In the genomic region with DNA sequence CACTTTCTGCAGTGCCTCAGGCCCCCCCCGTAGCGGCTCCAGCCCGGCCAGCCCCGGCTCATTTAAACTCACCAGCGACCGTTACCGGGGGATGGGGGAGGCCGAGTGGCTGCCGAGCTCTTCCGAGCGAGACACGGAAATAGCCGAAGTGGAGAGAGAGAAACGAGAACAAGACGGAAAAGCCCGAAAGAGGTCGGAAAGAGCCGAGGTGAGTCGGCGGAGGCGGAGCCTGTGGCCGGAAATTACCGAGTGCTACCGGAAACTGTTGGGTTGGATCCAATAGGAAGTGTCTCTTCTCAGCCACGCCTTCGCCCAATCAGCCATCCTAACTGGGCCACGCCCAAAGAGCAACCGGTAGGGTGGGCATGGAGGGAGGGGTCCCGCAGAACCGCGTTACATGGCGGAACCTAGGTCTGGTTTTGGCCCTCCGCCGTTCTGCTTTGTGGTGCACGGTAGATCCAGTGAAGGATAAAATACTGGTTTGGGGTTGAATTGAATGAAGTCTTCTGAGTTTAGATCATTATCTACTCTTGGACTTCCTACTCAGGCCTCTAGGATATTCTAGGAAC, we compare ENCODE assay signal across 8 mouse cellular contexts. TPM values are rescaled to one million over a fixed set of nuclear protein-coding genes. Genes with fewer than 3 reads are reported as not detected.
DNase-seq lines count a peak whose midpoint lies in the region; ATAC-seq and TF ChIP-seq lines count a peak whose summit lies in the region.

A gene (minus strand): TSS at position 215 of the 569 bp plus-strand sequence.
A gene (plus strand): TSS at position 258 of the 569 bp plus-strand sequence.

- under 1% methylated on average over 35 of the region's 35 CpGs for WGBS in forebrain, embryonic 10.5 days
- WGBS in heart, embryonic 15.5 days, result under 1% methylated on average over 35 of the region's 35 CpGs
- under 1% methylated on average over 35 of the region's 35 CpGs for WGBS in liver, embryonic 14.5 days (ENCODE audit: insufficient replicate concordance)
- under 1% methylated on average over 35 of the region's 35 CpGs for WGBS in neural tube, embryonic 11.5 days
- under 1% methylated on average over 35 of the region's 35 CpGs for WGBS in stomach, postnatal 0 days

- DNase-seq in CD8-positive naive resting alpha-beta T cell, adult 2 months (ENCODE audit: low read depth in 2 of 2, low spot score in 2 of 2), result peak; percentile 98 to 100
- DNase-seq in c-Kit-positive CD71-negative TER-119-negative erythroid progenitor cells, embryonic 14.5 days (ENCODE audit: low read depth), result peak; percentile 98
- peak; percentile 100 for DNase-seq in forebrain, embryonic 10.5 days (ENCODE audit: extremely low spot score, low spot score)
- DNase-seq in kidney, postnatal 25 days, result peak; percentile 95 to 99
- DNase-seq in liver, embryonic 14.5 days (ENCODE audit: low read depth in 3 of 3, low spot score in 3 of 3), result peak; percentile 95 to 97 (median 95)
- peak; percentile 100 for DNase-seq in neural tube, embryonic 11.5 days (ENCODE audit: low spot score)
- DNase-seq in stomach, postnatal 0 days (ENCODE audit: low spot score), result peak; percentile 98

- 0 out of 2 replicates have a peak, but pooled peaks have one; percentile 6 for TF ChIP-seq CTCF in liver, embryonic 14.5 days (IDR thresholded peaks at IDR 0.05; ENCODE audit: low read depth)
- TF ChIP-seq CTCF in stomach, postnatal 0 days (IDR thresholded peaks at IDR 0.05; ENCODE audit: low read depth), result peak; percentile 9; the same call in 1 of the 2 replicates

- no peak for TF ChIP-seq EP300 in liver, embryonic 14.5 days (IDR thresholded peaks at IDR 0.05; ENCODE audit: low read depth)
- no peak for TF ChIP-seq EP300 in stomach, postnatal 0 days (optimal IDR thresholded peaks at IDR 0.05)

- H3K27me3 ChIP-seq in forebrain, embryonic 10.5 days (ENCODE audit: poor library complexity, severe bottlenecking), result 0 out of 2 replicates have a peak, but pooled peaks cover 5% of the 10 kb centered on the region
- H3K27me3 ChIP-seq in heart, embryonic 15.5 days, result no peaks in the 10 kb centered on the region
- H3K27me3 ChIP-seq in liver, embryonic 14.5 days (ENCODE audit: control insufficient read depth, insufficient read depth, low read length), result no peaks in the 10 kb centered on the region
- H3K27me3 ChIP-seq in neural tube, embryonic 11.5 days (ENCODE audit: control insufficient read depth, insufficient read depth, low read length), result no peaks in the 10 kb centered on the region
- H3K27me3 ChIP-seq in stomach, postnatal 0 days (ENCODE audit: control insufficient read depth, insufficient read depth, low read length), result no peaks in the 10 kb centered on the region

- peak within 1 kb of the TSS; percentile 79 for H3K4me2 ChIP-seq in heart, embryonic 15.5 days
- H3K4me2 ChIP-seq in liver, embryonic 14.5 days (ENCODE audit: low read depth), result peak within 1 kb of the TSS; percentile 85
- H3K4me2 ChIP-seq in neural tube, embryonic 11.5 days (ENCODE audit: low read depth), result peak within 1 kb of the TSS; percentile 47
- peak within 1 kb of the TSS; percentile 69 for H3K4me2 ChIP-seq in stomach, postnatal 0 days (replicated peaks; ENCODE audit: low read depth)

- no peaks in the 10 kb centered on the region for H3K9me3 ChIP-seq in forebrain, embryonic 10.5 days
- no peaks in the 10 kb centered on the region for H3K9me3 ChIP-seq in heart, embryonic 15.5 days (replicated peaks)
- no peaks in the 10 kb centered on the region for H3K9me3 ChIP-seq in liver, embryonic 14.5 days (ENCODE audit: control insufficient read depth, low read length)
- no peaks in the 10 kb centered on the region for H3K9me3 ChIP-seq in neural tube, embryonic 11.5 days (ENCODE audit: control insufficient read depth, low read length)
- H3K9me3 ChIP-seq in stomach, postnatal 0 days (ENCODE audit: control insufficient read depth, low read length), result no peaks in the 10 kb centered on the region

- ATAC-seq in heart, embryonic 15.5 days (replicated peaks; ENCODE audit: insufficient number of reproducible peaks, insufficient read depth, low FRiP score, low read depth), result peak; percentile 93
- peak; percentile 92 for ATAC-seq in liver, embryonic 14.5 days (ENCODE audit: insufficient read depth)
- ATAC-seq in neural tube, embryonic 11.5 days (ENCODE audit: insufficient read depth, low FRiP score, low TSS enrichment), result peak; percentile 97
- peak; percentile 95 for ATAC-seq in stomach, postnatal 0 days (ENCODE audit: low FRiP score, low TSS enrichment)

- H3K4me3 ChIP-seq in forebrain, embryonic 10.5 days, result peak within 1 kb of the TSS; percentile 76
- H3K4me3 ChIP-seq in heart, embryonic 15.5 days, result peak within 1 kb of the TSS; percentile 76
- peak within 1 kb of the TSS; percentile 84 to 97 for H3K4me3 ChIP-seq in liver, embryonic 14.5 days (ENCODE audit: insufficient read depth in 1 of 2, low read depth in 2 of 2, low read length in 2 of 2)
- peak within 1 kb of the TSS; percentile 67 for H3K4me3 ChIP-seq in neural tube, embryonic 11.5 days (ENCODE audit: low read depth, low read length)
- peak within 1 kb of the TSS; percentile 89 for H3K4me3 ChIP-seq in stomach, postnatal 0 days (ENCODE audit: low read depth, low read length)

- H3K27ac ChIP-seq in forebrain, embryonic 10.5 days, result peak within 1 kb of the TSS; percentile 99
- peak within 1 kb of the TSS; percentile 92 for H3K27ac ChIP-seq in heart, embryonic 15.5 days
- peak within 1 kb of the TSS; percentile 81 for H3K27ac ChIP-seq in liver, embryonic 14.5 days
- H3K27ac ChIP-seq in neural tube, embryonic 11.5 days (ENCODE audit: low read depth, low read length), result peak within 1 kb of the TSS; percentile 37
- H3K27ac ChIP-seq in stomach, postnatal 0 days (replicated peaks), result peak within 1 kb of the TSS; percentile 95

- H3K9ac ChIP-seq in heart, embryonic 15.5 days, result peak within 1 kb of the TSS; percentile 96
- H3K9ac ChIP-seq in liver, embryonic 14.5 days (replicated peaks), result peak within 1 kb of the TSS; percentile 100
- peak within 1 kb of the TSS; percentile 98 for H3K9ac ChIP-seq in neural tube, embryonic 11.5 days (ENCODE audit: low read length)
- H3K9ac ChIP-seq in stomach, postnatal 0 days (ENCODE audit: low read length), result peak within 1 kb of the TSS; percentile 98

- H3K36me3 ChIP-seq in forebrain, embryonic 10.5 days (replicated peaks), result peaks cover 21% of the 10 kb centered on the region
- H3K36me3 ChIP-seq in heart, embryonic 15.5 days, result no peaks in the 10 kb centered on the region
- peaks cover 3% of the 10 kb centered on the region for H3K36me3 ChIP-seq in liver, embryonic 14.5 days (replicated peaks; ENCODE audit: control insufficient read depth, insufficient read depth, low read depth)
- H3K36me3 ChIP-seq in neural tube, embryonic 11.5 days (ENCODE audit: control insufficient read depth, insufficient read depth, low read length), result no peaks in the 10 kb centered on the region
- H3K36me3 ChIP-seq in stomach, postnatal 0 days (ENCODE audit: control insufficient read depth, insufficient read depth, low read length), result no peaks in the 10 kb centered on the region

- peaks cover 22% of the 10 kb centered on the region for H3K4me1 ChIP-seq in forebrain, embryonic 10.5 days
- H3K4me1 ChIP-seq in heart, embryonic 15.5 days (replicated peaks), result peaks cover 28% of the 10 kb centered on the region
- H3K4me1 ChIP-seq in liver, embryonic 14.5 days (replicated peaks; ENCODE audit: control insufficient read depth in 2 of 2, insufficient read depth in 2 of 2, low read length in 1 of 2), result peaks cover 19 to 22% of the 10 kb centered on the region in 2 experiments
- 0 out of 2 replicates have a peak, but pooled peaks cover 3% of the 10 kb centered on the region for H3K4me1 ChIP-seq in neural tube, embryonic 11.5 days (ENCODE audit: control insufficient read depth, insufficient read depth, low read length)
- H3K4me1 ChIP-seq in stomach, postnatal 0 days (replicated peaks; ENCODE audit: control insufficient read depth, insufficient read depth), result no peaks in the 10 kb centered on the region

RNA-seq across cellular contexts. Expression of the first gene that starts in this region (rescaled TPM):
- polyA plus RNA-seq in forebrain, embryonic 10.5 days (2016; fragmentation: Nextera tagmentation; extraction: Ambion mirVana), result 54.4 and 58.9 TPM in 2 replicates
- 25.7 and 28.8 TPM in 2 replicates for polyA plus RNA-seq in heart, embryonic 15.5 days (2015; fragmentation: Nextera tagmentation; extraction: Ambion mirVana)
- polyA plus RNA-seq in liver, embryonic 14.5 days (2012; rRNA removed), result 8.1 and 12.1 TPM in 2 replicates
- polyA plus RNA-seq in liver, embryonic 14.5 days (2014; fragmentation: Nextera tagmentation; extraction: Ambion mirVana), result 20.0 and 23.8 TPM in 2 replicates
- 63.6 and 63.9 TPM in 2 replicates for polyA plus RNA-seq in neural tube, embryonic 11.5 days (2014; fragmentation: Nextera tagmentation; extraction: Ambion mirVana)
- 11.7 and 13.9 TPM in 2 replicates for polyA plus RNA-seq in stomach, postnatal 0 days (2015; fragmentation: Nextera tagmentation; extraction: Ambion mirVana)

RNA-seq across cellular contexts. Expression of the second gene that starts in this region (rescaled TPM):
- 0.33 and 0.83 TPM in 2 replicates for polyA plus RNA-seq in forebrain, embryonic 10.5 days (2016; fragmentation: Nextera tagmentation; extraction: Ambion mirVana)
- polyA plus RNA-seq in heart, embryonic 15.5 days (2015; fragmentation: Nextera tagmentation; extraction: Ambion mirVana), result 1,694 and 1,744 TPM in 2 replicates
- 0.45 and 0.50 TPM in 2 replicates for polyA plus RNA-seq in liver, embryonic 14.5 days (2012; rRNA removed)
- 0.51 and 0.63 TPM in 2 replicates for polyA plus RNA-seq in liver, embryonic 14.5 days (2014; fragmentation: Nextera tagmentation; extraction: Ambion mirVana)
- polyA plus RNA-seq in neural tube, embryonic 11.5 days (2014; fragmentation: Nextera tagmentation; extraction: Ambion mirVana), result 33.0 and 36.4 TPM in 2 replicates
- 6.8 and 9.5 TPM in 2 replicates for polyA plus RNA-seq in stomach, postnatal 0 days (2015; fragmentation: Nextera tagmentation; extraction: Ambion mirVana)

Comparison
In these comparisons a context has a peak if more than half of its experiments do, and no peak if none do; other contexts are left out.
1. Peak in every context shown above with its lines: DNase-seq, ATAC-seq, H3K4me3 ChIP-seq and H3K27ac ChIP-seq.
2. RNA of the second gene that starts in this region (polyA plus RNA-seq): 1,694 to 1,744 TPM in heart, embryonic 15.5 days; 33.0 to 36.4 TPM in neural tube, embryonic 11.5 days, 6.8 to 9.5 TPM in stomach, postnatal 0 days, 0.33 to 0.83 TPM in forebrain, embryonic 10.5 days and 0.45 to 0.63 TPM in liver, embryonic 14.5 days; every median in the first group is over 10 times any median in the second.
3. H3K27ac ChIP-seq: peak in every context shown above with its lines; median percentile 99 in forebrain, embryonic 10.5 days; 95 in stomach, postnatal 0 days; 92 in heart, embryonic 15.5 days; 81 in liver, embryonic 14.5 days; 37 in neural tube, embryonic 11.5 days.